Comparison of ENCODE assay signal across 8 mouse cellular contexts in the genomic region with DNA sequence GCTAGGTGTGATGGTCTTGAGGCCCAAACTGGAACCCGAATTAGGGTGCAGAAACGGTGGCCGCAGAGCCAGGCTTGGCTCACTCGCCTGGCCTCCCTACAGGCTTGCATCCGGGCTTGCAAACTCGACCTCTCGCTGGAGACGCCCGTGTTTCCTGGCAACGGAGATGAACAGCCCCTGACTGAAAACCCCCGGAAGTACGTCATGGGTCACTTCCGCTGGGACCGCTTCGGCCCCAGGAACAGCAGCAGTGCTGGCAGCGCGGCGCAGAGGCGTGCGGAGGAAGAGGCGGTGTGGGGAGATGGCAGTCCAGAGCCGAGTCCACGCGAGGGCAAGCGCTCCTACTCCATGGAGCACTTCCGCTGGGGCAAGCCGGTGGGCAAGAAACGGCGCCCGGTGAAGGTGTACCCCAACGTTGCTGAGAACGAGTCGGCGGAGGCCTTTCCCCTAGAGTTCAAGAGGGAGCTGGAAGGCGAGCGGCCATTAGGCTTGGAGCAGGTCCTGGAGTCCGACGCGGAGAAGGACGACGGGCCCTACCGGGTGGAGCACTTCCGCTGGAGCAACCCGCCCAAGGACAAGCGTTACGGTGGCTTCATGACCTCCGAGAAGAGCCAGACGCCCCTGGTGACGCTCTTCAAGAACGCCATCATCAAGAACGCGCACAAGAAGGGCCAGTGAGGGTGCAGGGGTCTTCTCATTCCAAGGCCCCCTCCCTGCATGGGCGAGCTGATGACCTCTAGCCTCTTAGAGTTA. TPM values are rescaled to one million over a fixed set of nuclear protein-coding genes. Genes with fewer than 3 reads are reported as not detected.
A peak's percentile ranks its signal among the peaks of the same experiment; 100 is the strongest.
DNase-seq lines count a peak whose midpoint lies in the region; ATAC-seq and TF ChIP-seq lines count a peak whose summit lies in the region.

No protein-coding gene starts in this region.

- peak; percentile 87 to 92 for DNase-seq in cerebellum, adult 18-20 months
- DNase-seq in forelimb bud, embryonic 11.5 days (ENCODE audit: low read depth, low spot score), result peak; percentile 93
- DNase-seq in heart, postnatal 4 days, result peak; percentile 90
- DNase-seq in layer of hippocampus, adult 2 months (ENCODE audit: low spot score in 2 of 2), result peak; percentile 84 to 91
- peak; percentile 88 to 92 for DNase-seq in lung, adult 18-20 months
- DNase-seq in telencephalon, adult 2 months (ENCODE audit: low read depth, low spot score), result peak; percentile 91

- peak overlapping the region; percentile 70 for H3K4me2 ChIP-seq in neural tube, embryonic 14.5 days (ENCODE audit: low read depth, low read length)

- H3K4me1 ChIP-seq in E14TG2a.4 (replicated peaks; ENCODE audit: low read depth, low read length), result peaks cover 24% of the 10 kb centered on the region
- peaks cover 6% of the 10 kb centered on the region; the same call in 1 of the 2 replicates for H3K4me1 ChIP-seq in neural tube, embryonic 14.5 days (ENCODE audit: control insufficient read depth, insufficient read depth, low read length)

- H3K27ac ChIP-seq in layer of hippocampus, adult 2 months, result peak overlapping the region; percentile 95
- peak overlapping the region; percentile 97 for H3K27ac ChIP-seq in neural tube, embryonic 14.5 days (ENCODE audit: low read depth, low read length)

- no peaks in the 10 kb centered on the region for H3K36me3 ChIP-seq in E14TG2a.4 (ENCODE audit: insufficient read depth, low read length)
- H3K36me3 ChIP-seq in neural tube, embryonic 14.5 days (ENCODE audit: control insufficient read depth, insufficient read depth, low read length), result 0 out of 2 replicates have a peak, but pooled peaks cover 3% of the 10 kb centered on the region

- H3K27me3 ChIP-seq in E14TG2a.4 (ENCODE audit: insufficient read depth, low read length), result peaks cover 4% of the 10 kb centered on the region
- no peaks in the 10 kb centered on the region for H3K27me3 ChIP-seq in neural tube, embryonic 14.5 days (ENCODE audit: control insufficient read depth, insufficient read depth, low read length)

- 2% methylated on average over 53 of the region's 53 CpGs for WGBS in neural tube, embryonic 14.5 days

- H3K4me3 ChIP-seq in E14TG2a.4 (replicated peaks; ENCODE audit: low read length), result peak overlapping the region; percentile 92
- peak overlapping the region; percentile 75 for H3K4me3 ChIP-seq in layer of hippocampus, adult 2 months
- H3K4me3 ChIP-seq in neural tube, embryonic 14.5 days (ENCODE audit: low read depth, low read length), result peak overlapping the region; percentile 48

- H3K9me3 ChIP-seq in E14TG2a.4 (ENCODE audit: low read length), result no peaks in the 10 kb centered on the region
- H3K9me3 ChIP-seq in neural tube, embryonic 14.5 days (ENCODE audit: control insufficient read depth, low read length), result no peaks in the 10 kb centered on the region

- peak overlapping the region; percentile 78 for H3K9ac ChIP-seq in neural tube, embryonic 14.5 days (replicated peaks; ENCODE audit: low read depth, low read length)

- no peak for TF ChIP-seq CTCF in E14TG2a.4 (conservative IDR thresholded peaks at IDR 0.05; ENCODE audit: low read length)
- TF ChIP-seq CTCF in layer of hippocampus, adult 2 months (conservative IDR thresholded peaks at IDR 0.05), result no peak

- ATAC-seq in neural tube, embryonic 14.5 days (ENCODE audit: low read depth), result peak; percentile 98

RNA-seq across cellular contexts. Expression of gene Pomc, which starts 5.2 kb away (rescaled TPM):
- under 1 TPM in 1 of 2 experiments, not detected in 1; 0.29 TPM for total RNA-seq in heart, postnatal 4 days (2021)
- 1 to 10 TPM; 1.7 to 3.1 TPM for total RNA-seq in layer of hippocampus, adult 2 months (2021)
- 4.5 and 4.8 TPM in 2 replicates for polyA plus RNA-seq in neural tube, embryonic 14.5 days (2014; fragmentation: Nextera tagmentation; extraction: Ambion mirVana)

Comparison
In these comparisons a context has a peak if more than half of its experiments do, and no peak if none do; other contexts are left out.
1. Peak in every context shown above with its lines: DNase-seq, ATAC-seq, H3K4me3 ChIP-seq and H3K27ac ChIP-seq.